Mouse (Mus musculus) right cerebral cortex, adult 2 months (tissue): ENCODE data around the gene Jag2.
A peak's percentile ranks its signal among the peaks of the same experiment; 100 is the strongest.

Source experiments
- DNase-seq, 2 experiments: peaks; one replicate each; pipeline ENCODE4 v3.0.0; 2021 to 2022; ENCODE audit warnings: low spot score in 2 of 2

The Jag2 gene

GRCm38 (mm10) chr12:112929562-112930352 is at the start of gene Jag2:
TSS of gene Jag2 (minus strand) at chr12:112929776.
- DNase-seq, result peak; percentile 67 to 68

GRCm38 (mm10) chr12:112977156-112977555 is 47.6 kb upstream of the Jag2 start:
- DNase-seq, result peak; percentile 30 to 49

GRCm38 (mm10) chr12:112976371-112977073 is 46.9 kb upstream of the Jag2 start, which contains the start of gene Btbd6:
TSS of gene Btbd6 (plus strand) at chr12:112976482.
- peak; percentile 90 for DNase-seq

GRCm38 (mm10) chr12:112974736-112975135 is 45.2 kb upstream of the Jag2 start:
- DNase-seq, result no peak

- no peak for DNase-seq
Measured at GRCm38 (mm10) chr12:112969616-112970015, 40.0 kb upstream of the Jag2 start.

DNA sequence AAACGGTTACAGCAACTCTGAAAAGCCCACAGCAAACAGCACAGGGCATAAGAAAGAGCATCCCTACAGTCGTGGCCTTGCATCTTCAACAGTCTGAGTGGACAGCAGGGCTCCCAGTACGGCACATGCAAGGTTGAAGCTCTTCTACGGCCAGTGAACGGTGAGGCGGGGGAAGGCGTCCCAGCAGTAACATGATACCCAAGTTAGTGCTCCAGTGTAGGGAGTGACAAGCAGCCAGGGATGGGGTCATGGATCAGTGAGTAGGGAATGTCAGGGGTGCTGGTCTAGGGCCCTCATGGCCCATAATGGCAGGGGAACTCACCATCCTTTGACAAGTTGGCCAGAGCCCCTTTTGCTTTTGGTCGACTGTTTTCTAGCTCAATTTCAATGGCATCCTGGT is 39.4 kb upstream of the Jag2 start:
- DNase-seq, result no peak

DNA sequence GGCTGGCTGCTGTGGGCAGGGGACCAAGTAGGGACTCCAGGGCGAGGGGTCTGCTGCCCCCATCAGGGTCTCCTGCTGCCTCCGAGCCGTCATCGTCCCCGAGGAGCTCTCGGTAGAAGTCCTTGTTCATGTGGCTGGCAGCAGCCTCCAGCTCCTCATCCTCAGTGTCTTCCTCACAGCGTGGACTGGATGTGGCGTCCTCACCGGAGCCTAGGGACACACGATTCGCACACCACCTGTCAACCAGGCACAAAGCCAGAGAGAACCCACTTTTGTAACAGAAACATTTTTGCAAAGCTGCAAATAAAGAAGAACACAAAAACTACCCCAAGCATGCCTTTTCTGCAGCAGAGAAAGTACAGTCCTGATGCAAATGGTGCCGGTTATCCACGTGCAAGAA is 36.2 kb upstream of the Jag2 start:
- DNase-seq, result no peak

DNA sequence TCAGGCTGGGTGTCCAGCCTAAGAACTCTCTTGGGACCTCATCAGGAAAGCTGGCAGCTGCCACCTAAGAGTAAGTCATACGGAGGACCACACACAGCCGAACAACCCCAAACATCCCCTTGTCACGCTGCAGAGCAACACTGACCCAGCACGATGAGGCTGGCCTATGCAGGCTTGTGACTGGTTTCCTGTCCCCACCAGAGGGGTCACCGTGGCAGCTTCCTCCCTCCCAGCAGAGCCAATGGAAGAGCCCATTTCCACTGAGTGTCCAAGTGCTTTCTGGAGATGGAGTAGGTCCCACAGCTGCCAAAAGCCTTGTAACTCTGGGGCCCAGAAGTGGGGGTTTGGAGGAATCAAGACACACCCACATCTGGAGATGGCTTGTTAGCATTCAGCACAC is 32.3 kb upstream of the Jag2 start:
- no peak for DNase-seq

- DNase-seq, result no peak
Measured at GRCm38 (mm10) chr12:112961428-112961827, 31.9 kb upstream of the Jag2 start.

- no peak for DNase-seq
Measured at GRCm38 (mm10) chr12:112959421-112959820, 29.8 kb upstream of the Jag2 start.

- DNase-seq, result no peak
Measured at GRCm38 (mm10) chr12:112958303-112958702, 28.7 kb upstream of the Jag2 start.

DNA sequence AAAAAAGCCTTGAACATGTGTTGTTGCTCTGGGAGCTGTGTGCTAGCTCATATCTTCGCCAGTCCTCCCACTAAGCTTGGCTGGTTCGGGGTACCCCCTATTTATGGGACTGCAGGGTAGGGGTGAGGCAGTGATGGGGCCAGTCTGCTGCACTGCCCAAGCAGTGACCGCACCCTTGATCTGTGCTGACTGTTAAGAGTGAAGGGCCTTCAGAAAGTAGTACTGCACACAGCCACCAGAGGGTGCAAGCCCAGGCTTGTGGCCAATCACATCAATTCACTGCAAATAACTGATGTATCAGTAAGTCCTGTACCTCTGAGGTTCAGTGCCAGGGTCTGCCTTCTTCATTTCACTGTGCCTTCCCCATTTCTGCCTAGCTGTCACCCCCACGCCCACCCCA is 26.2 kb upstream of the Jag2 start:
- DNase-seq, result peak; percentile 83 to 86

- no peak for DNase-seq
Measured at GRCm38 (mm10) chr12:112952926-112953565, 23.5 kb upstream of the Jag2 start.

GRCm38 (mm10) chr12:112952433-112952832 is 22.9 kb upstream of the Jag2 start:
- no peak for DNase-seq

- no peak for DNase-seq
Measured at GRCm38 (mm10) chr12:112951150-112951842, 21.7 kb upstream of the Jag2 start.

DNA sequence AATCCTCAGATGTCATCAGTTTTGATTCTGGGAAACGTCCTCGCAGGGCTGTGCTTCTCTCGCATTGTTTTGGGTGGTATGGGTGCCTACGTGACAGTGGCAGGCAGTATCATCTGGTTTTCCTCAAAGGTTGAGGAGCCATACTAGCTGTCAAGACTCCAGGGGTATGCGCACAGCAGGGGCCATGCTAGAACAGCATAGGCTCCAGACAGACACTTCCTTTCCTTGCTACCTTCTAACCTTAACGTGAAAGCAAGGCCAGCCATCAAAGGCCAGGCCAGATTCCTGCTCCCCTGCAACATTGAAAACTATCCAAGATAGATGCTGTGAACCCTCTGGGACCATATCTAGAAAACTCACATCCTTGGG is 21.2 kb upstream of the Jag2 start:
- no peak for DNase-seq

GRCm38 (mm10) chr12:112950040-112950760 is 20.6 kb upstream of the Jag2 start:
- DNase-seq, result peak; percentile 93 to 97

DNA sequence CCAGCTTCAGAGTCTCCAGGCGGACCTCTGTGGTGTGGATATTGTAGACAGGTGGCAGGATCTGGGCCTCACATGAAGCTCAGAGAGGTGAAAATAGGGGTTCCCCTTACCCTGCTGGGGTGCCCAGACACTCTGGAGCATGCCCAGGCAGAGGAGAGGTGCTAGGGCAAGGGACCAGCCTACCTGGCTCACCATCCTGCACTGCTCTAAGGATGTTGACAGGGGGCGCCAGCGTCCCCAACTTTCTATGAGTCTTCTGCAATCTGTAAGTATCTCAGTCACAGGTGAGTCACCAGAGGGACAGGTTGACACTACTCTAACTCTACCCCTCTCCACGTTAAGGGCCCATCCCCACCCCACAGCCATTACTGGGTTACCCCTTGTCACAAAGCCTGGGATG is 17.7 kb upstream of the Jag2 start:
- no peak for DNase-seq

- DNase-seq, result no peak
Measured at GRCm38 (mm10) chr12:112943669-112944068, 14.1 kb upstream of the Jag2 start.

DNA sequence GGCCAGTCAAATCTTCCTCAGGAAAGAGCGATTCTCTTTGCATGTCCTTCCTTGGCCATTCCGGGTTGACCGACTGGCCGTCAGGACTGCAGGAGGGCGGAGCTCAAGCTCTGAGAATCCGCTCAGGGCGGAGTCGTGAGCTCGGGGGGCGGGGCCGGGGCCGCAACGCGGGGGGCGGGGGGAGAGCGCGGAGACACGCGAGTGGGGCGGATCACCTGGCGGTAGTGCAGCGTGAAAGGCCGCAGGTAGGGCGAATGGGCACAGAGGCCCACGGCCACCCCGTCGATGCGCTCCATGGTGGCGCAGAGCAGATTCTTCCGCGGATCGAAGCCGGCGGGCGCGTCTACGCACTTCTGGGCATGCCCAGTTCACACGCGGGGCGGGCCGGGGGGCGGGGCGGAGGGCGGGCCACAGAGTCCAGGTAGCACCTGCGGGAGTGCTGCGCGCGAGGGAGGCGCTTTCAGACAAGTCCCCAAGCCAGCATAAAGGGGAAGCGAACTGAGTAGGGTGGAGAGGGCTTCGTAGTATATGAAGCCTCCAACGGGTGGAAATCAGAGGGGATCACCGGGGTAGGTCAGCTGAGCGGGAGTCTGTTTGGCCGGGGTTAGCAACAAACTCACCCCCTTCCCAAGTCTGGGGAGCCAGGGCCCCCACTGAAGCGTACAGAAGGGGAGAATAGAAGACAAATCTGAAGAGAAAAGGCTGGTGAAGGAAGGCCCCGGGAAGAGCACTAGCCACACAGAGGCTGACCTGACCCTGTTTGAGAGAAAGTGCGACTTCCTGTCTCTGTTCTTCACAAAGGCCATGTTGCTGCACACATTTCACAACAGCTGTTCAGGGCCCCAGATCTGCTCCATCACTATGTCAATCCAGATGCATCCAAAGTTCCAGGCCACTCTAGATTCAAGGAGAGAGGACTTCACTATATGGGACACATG is 12.5 kb upstream of the Jag2 start, which contains the start of gene Nudt14:
TSS of gene Nudt14 (minus strand) at position 349 of the 938 bp plus-strand sequence.
- peak; percentile 60 to 82 for DNase-seq
